Mouse (Mus musculus): ENCODE data around the gene Ccnt2.
A peak's percentile ranks its signal among the peaks of the same experiment; 100 is the strongest.

Gene Ccnt2

DNA sequence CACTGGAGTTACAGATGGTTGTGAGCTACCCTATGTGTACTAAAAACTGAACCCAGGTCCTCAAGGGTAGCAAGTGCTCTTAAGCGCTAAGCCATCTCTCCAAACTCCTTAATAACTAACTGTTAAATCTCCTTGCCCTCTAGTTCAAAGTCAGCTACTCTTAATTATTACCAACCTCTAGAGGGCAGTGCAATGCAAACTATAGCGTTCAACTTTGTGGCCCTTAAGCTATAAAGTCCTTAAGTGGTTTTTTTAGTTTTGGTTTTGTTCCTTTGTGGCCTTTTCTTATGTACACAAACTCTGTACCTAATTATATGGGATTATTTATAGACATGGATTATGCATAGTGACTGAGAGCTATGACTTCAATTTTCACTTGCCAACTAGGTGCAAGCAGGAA lies 53.4 kb downstream of the Ccnt2 start:
- Histone ChIP-seq H3K36me3 (ENCODE audit: control insufficient read depth, insufficient read depth, low read length, poor library complexity, severe bottlenecking) (peaks cover 1% of the 10 kb centered on the region; the same call in 1 of the 2 replicates), H3K27me3 (ENCODE audit: control insufficient read depth, insufficient read depth, low read length, poor library complexity, severe bottlenecking) (no peaks in the 10 kb centered on the region; the same call in 1 of the 2 replicates)
- DNase-seq (ENCODE audit: low read depth, low spot score), result peak; percentile 84

DNA sequence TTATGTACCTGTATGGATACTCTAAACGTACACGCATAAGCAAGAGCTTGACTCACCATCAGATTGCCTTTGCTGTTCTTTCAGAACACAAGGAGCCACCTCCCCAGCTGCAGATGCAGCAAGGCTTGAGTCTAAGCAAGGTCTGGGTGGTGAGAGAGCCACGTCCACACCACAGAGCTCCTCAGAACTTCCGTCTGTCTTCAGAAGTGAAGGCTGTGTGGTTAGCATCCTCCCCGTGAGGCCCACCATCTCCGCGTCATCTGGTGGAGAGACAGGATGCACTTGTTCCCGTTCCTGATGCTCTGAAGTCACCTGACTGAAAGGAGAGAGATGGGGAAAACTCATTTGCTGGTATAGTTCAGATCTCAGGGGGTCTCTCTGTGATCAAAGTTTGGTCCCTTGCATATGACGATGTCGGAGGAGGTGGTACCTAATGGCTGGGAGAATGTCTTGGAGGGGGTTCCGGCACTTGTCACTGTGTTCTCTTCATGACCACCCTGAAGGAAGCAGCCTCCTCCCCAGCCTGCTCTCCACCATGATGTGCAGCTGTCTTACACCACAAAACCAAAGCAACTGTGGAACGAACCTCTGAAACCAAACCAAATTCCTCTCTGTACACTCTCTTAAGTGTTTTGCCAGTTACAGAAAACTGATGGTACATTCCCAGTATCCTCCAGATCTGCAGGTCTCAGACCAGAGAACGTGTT lies 56.4 kb downstream of the Ccnt2 start:
- no peak for DNase-seq (ENCODE audit: low read depth, low spot score)
- 0 out of 2 replicates have a peak, but pooled peaks cover 1% of the 10 kb centered on the region for H3K36me3 ChIP-seq (ENCODE audit: control insufficient read depth, insufficient read depth, low read length, poor library complexity, severe bottlenecking)
- H3K27me3 ChIP-seq (ENCODE audit: control insufficient read depth, insufficient read depth, low read length, poor library complexity, severe bottlenecking), result no peaks in the 10 kb centered on the region; the same call in 1 of the 2 replicates

DNA sequence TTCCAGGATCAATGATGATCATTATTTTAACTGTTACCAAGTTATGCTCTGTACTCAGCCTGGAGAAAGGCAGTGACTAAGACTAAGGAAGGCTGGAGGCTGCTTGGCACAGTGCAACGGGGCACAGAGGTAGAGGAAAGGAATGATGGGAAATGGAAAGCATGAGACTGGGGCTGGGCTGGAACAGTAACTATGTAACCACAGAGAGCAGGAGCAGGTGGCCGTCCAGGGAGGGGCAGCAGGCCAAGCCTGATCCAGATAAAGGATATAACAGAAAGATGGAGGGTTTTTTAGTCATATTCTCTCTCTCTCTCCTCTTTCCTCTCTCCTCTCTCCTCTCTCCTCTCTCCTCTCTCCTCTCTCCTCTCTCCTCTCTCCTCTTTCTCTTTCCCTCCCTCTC lies 59.8 kb downstream of the Ccnt2 start:
- no peaks in the 10 kb centered on the region for H3K27me3 ChIP-seq (ENCODE audit: control insufficient read depth, insufficient read depth, low read length, poor library complexity, severe bottlenecking)
- 0 out of 2 replicates have a peak, but pooled peaks cover 1% of the 10 kb centered on the region for H3K36me3 ChIP-seq (ENCODE audit: control insufficient read depth, insufficient read depth, low read length, poor library complexity, severe bottlenecking)
- no peak for DNase-seq (ENCODE audit: low read depth, low spot score)

DNA sequence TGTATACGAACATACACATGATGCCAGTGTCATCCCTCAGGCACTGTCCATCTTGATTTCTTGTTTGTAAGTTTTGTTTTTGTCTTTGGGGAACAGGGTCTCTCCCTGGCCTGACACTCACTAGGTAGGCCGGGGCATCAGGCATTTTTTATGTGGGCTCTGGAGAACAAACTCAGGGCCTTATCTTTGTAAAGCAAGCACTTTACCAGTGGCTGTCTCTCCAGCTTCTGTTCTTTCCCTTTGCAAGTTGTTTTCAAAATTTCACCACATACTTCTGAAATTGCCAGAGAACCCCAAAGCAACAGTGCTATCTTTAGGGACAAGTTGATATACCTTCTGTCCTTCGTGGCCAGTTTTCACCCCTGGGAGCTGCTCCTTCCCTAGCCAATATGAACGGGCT lies 60.2 kb downstream of the Ccnt2 start:
- Histone ChIP-seq H3K36me3 (ENCODE audit: control insufficient read depth, insufficient read depth, low read length, poor library complexity, severe bottlenecking) (0 out of 2 replicates have a peak, but pooled peaks cover 1% of the 10 kb centered on the region), H3K27me3 (ENCODE audit: control insufficient read depth, insufficient read depth, low read length, poor library complexity, severe bottlenecking) (no peaks in the 10 kb centered on the region)
- no peak for DNase-seq (ENCODE audit: low read depth, low spot score)

DNA sequence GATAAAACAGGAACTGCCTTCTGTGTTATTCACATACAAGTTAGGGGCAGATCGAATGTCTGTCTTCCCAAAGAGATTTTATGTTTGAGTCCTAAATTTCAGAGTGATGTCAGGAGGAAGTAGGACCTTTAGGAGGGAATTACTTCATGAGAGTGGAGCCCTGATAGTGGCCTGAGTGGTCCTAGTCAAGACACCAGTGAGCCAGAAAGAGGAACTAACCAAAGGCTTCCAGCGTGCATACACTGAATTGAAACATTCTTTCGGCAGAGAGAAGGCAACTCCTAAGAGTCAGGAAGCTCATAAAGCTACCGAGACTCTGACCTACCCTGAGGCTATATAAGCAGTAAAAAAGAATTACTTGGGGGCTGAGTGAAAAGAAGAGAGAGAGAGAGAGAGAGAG lies 62.7 kb downstream of the Ccnt2 start:
- peak; percentile 36 for DNase-seq (ENCODE audit: low read depth, low spot score)
- H3K27me3 ChIP-seq (ENCODE audit: control insufficient read depth, insufficient read depth, low read length, poor library complexity, severe bottlenecking), result no peaks in the 10 kb centered on the region

DNA sequence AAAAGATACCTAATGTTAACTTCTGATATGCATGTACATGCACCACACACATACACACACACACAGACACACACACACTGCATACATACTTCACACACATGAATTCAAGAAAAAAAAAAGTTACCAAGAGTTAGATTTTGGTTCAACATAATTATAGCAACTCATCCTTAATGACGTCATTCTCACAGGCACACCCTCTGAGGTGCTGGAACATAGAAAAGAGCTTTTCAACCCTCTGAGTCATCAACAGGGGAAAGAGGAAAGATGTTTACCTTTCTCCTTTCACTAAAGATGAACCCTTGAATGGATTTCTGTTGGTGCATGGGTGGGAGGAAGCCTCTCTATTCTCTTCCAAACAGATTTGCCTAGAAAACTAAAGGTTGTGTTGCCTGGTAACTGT lies 64.6 kb downstream of the Ccnt2 start:
- DNase-seq (ENCODE audit: low read depth, low spot score), result no peak
- Histone ChIP-seq H3K27me3 (ENCODE audit: control insufficient read depth, insufficient read depth, low read length, poor library complexity, severe bottlenecking) (no peaks in the 10 kb centered on the region), H3K36me3 (ENCODE audit: control insufficient read depth, insufficient read depth, low read length, poor library complexity, severe bottlenecking) (no peaks in the 10 kb centered on the region)

More for the DNA sequence above, 62.7 kb downstream of the Ccnt2 start:
- H3K36me3 ChIP-seq (ENCODE audit: control insufficient read depth, insufficient read depth, low read length, poor library complexity, severe bottlenecking), result no peaks in the 10 kb centered on the region

DNA sequence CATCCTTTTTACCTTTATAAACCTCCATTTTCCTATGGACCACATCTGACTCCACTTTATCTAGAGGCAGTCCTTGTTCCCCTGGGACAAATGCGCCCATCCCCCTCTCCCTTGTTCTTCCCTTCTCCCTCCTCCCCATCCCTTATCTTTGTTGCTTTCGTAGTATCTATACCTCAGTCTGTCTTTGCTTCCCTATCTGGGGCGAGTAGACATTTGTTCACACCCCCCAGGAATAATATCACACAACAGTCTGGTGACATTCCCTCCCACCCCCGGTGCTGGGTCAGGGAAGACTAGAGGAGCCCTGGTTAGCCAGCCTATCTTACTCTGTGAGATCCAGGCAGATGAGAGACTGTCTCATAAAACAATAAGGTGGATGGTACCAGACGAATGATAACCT lies 71.5 kb downstream of the Ccnt2 start:
- no peak for DNase-seq (ENCODE audit: low read depth, low spot score)
- H3K27me3 ChIP-seq (ENCODE audit: control insufficient read depth, insufficient read depth, low read length, poor library complexity, severe bottlenecking), result no peaks in the 10 kb centered on the region

DNA sequence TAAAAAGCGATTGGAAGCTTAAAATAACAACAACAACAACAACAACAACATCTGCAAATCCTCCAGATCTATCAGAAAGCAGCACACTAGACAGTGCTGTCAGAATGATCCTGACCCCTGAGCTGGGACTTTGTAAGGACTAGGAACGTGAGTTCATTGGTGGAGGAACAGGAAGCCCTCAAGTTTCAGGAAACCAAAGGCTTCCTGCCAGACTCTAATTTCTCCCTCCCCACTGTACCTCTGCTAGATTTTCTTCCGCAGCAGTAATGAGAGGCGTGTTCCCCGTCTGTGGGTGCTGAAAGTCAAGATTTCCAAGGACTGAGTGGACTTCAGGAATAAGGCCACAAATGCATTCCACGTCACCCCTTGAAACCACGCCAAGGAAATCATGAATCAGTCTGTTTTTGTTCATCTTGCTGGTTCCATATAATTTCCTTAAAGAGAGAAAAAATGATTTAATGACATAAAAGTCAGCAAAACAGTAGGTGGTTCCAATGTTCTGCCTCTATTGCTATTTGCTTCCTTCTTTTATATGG lies 76.2 kb downstream of the Ccnt2 start:
- no peaks in the 10 kb centered on the region for H3K36me3 ChIP-seq (ENCODE audit: control insufficient read depth, insufficient read depth, low read length, poor library complexity, severe bottlenecking)
- DNase-seq (ENCODE audit: low read depth, low spot score), result no peak
- no peaks in the 10 kb centered on the region for H3K27me3 ChIP-seq (ENCODE audit: control insufficient read depth, insufficient read depth, low read length, poor library complexity, severe bottlenecking)

More for the DNA sequence above, 71.5 kb downstream of the Ccnt2 start:
- H3K36me3 ChIP-seq (ENCODE audit: control insufficient read depth, insufficient read depth, low read length, poor library complexity, severe bottlenecking), result no peaks in the 10 kb centered on the region

DNA sequence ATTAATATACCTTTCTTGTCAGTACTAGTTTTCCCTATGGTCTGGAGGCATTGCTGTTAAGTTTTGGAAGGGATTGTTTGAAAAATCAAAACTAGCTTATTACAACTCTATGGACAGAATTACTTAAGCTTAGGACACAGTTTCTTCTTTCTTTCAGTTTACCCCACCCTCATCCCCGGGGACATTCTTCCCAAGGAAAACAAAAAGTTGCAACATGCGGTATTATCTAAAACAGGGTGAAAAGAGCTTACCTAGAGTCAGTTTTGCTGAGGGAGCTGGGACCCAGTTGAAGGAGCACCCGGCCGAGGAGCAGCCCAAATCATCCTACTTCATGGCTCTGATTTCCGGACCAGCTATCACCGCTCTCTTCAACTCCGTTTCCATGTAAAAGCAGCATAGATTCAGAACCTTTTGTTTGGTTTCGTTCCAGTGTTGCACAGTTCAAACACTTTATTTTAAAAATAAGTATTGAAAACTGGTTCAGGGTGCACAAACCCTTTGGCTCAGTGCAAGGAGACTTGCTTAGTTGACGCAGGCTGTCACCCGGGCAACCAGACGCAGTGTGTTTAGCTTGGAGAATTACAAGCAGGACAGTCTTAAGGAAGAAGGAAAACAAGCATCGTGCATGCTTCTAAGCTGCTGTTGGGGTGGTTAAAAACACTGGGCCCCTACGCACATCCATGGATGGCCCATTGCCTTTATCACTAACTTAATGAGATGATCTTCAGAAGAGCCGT lies 80.7 kb downstream of the Ccnt2 start, which contains the start of gene Map3k19:
TSS of gene Map3k19 (minus strand) at position 546 of the 737 bp plus-strand sequence.
- no peak for DNase-seq (ENCODE audit: low read depth, low spot score)
- Histone ChIP-seq H3K27me3 (ENCODE audit: control insufficient read depth, insufficient read depth, low read length, poor library complexity, severe bottlenecking) (no peaks in the 10 kb centered on the region), H3K36me3 (ENCODE audit: control insufficient read depth, insufficient read depth, low read length, poor library complexity, severe bottlenecking) (no peaks in the 10 kb centered on the region)

Data from splenic B cell, adult 2 months (primary cell).